Mouse (Mus musculus) MEL (cell line): Measurements from ENCODE around the gene Gm21293. TPM values are rescaled to one million over a fixed set of nuclear protein-coding genes. Genes with fewer than 3 reads are reported as not detected.
"Not testable (repeated sequence)": the region's sequence is repeated elsewhere in the genome, so short reads cannot be mapped to it uniquely, and the experiment has no call there.

Source experiments
- DNase-seq: peaks from one replicate; pipeline ENCODE4 v3.0.0; 2011; ENCODE audit warnings: low read depth, low spot score
- H3K27ac ChIP-seq: 2 replicates; pipeline ENCODE4 v1.5.1; 2012; ENCODE audit warnings: low read depth, mild to moderate bottlenecking, control low read depth, low read length, moderate library complexity; ENCODE audit not compliant: control insufficient read depth
- H3K27me3 ChIP-seq, 2 experiments: fragments of 150-350 bp in 1 of 2; sonication (generic) in 1 of 2; 2 replicates each; pipeline ENCODE4 v1.6.1; 2012; ENCODE audit warnings: low read length in 2 of 2, mild to moderate bottlenecking in 2 of 2, improper control_type of control experiment in 1 of 2, moderate library complexity in 1 of 2; ENCODE audit not compliant: insufficient read depth in 2 of 2, control insufficient read depth in 1 of 2
- H3K36me3 ChIP-seq, 2 experiments: 2 replicates each; pipeline ENCODE4 v1.6.1; 2012 to 2014; ENCODE audit warnings: low read length in 2 of 2, improper control_type of control experiment in 1 of 2, inconsistent platforms in 1 of 2, mild to moderate bottlenecking in 1 of 2; ENCODE audit not compliant: insufficient read depth in 2 of 2, control insufficient read depth in 1 of 2
- H3K4me1 ChIP-seq, 2 experiments: fragments of 150-350 bp in 1 of 2; sonication (generic) in 1 of 2; 2 replicates each; pipeline ENCODE4 v1.6.1; 2012; ENCODE audit warnings: low read length in 2 of 2, improper control_type of control experiment in 1 of 2, mild to moderate bottlenecking in 1 of 2; ENCODE audit not compliant: insufficient read depth in 2 of 2, control insufficient read depth in 1 of 2
- H3K4me3 ChIP-seq, 2 experiments: fragments of 150-350 bp in 1 of 2; sonication (generic) in 1 of 2; 2 replicates each; pipeline ENCODE4 v1.5.1; 2012; ENCODE audit warnings: low read depth in 2 of 2, low read length in 2 of 2, mild to moderate bottlenecking in 2 of 2, moderate library complexity in 2 of 2, control low read depth in 1 of 2, improper control_type of control experiment in 1 of 2; ENCODE audit not compliant: control insufficient read depth in 1 of 2, insufficient read depth in 1 of 2
- H3K79me2 ChIP-seq: 2 replicates; pipeline ENCODE4 v1.6.1; 2012; ENCODE audit warnings: mild to moderate bottlenecking, low read length, moderate library complexity; ENCODE audit not compliant: control insufficient read depth, poor library complexity, insufficient read depth
- H3K9ac ChIP-seq: 2 replicates; pipeline ENCODE4 v1.6.1; 2012; ENCODE audit warnings: low read depth, mild to moderate bottlenecking, control low read depth, low read length, moderate library complexity; ENCODE audit not compliant: control insufficient read depth, poor library complexity, severe bottlenecking
- H3K9me3 ChIP-seq: fragments of 150-350 bp; sonication (generic); replicated peaks from 2 replicates; pipeline ENCODE4 v1.6.1; 2012; ENCODE audit warnings: mild to moderate bottlenecking, low read length, improper control_type of control experiment, moderate library complexity; ENCODE audit not compliant: insufficient read depth
- CHD1 ChIP-seq: IDR thresholded peaks from 2 replicates; pipeline ENCODE4 v1.6.1; 2012; ENCODE audit warnings: low read depth, mild to moderate bottlenecking, inconsistent platforms, low read length, improper control_type of control experiment
- CTCF ChIP-seq, 3 experiments: IDR thresholded peaks in 2 of 3; conservative IDR thresholded peaks in 1 of 3; 2 replicates each; pipeline ENCODE4 v1.5.1; 2011 to 2012; ENCODE audit warnings: low read length in 3 of 3, low read depth in 2 of 3, mild to moderate bottlenecking in 2 of 3, improper control_type of control experiment in 1 of 3, inconsistent platforms in 1 of 3, mixed read lengths in 1 of 3, moderate library complexity in 1 of 3; ENCODE audit not compliant: control insufficient read depth in 1 of 3, insufficient read depth in 1 of 3, poor library complexity in 1 of 3, severe bottlenecking in 1 of 3
- EP300 ChIP-seq, 2 experiments: IDR thresholded peaks; 2 replicates each; pipeline ENCODE4 v1.6.1; 2011; ENCODE audit warnings: improper control_type of control experiment in 2 of 2, low read length in 2 of 2, low read depth in 1 of 2, mild to moderate bottlenecking in 1 of 2
- GABPA ChIP-seq: IDR thresholded peaks from 2 replicates; pipeline ENCODE4 v1.6.1; 2012; ENCODE audit warnings: low read depth, mild to moderate bottlenecking, inconsistent platforms, low read length, improper control_type of control experiment, moderate library complexity
- JUND ChIP-seq: IDR thresholded peaks from 2 replicates; pipeline ENCODE4 v1.6.1; 2011; ENCODE audit warnings: low read depth, mild to moderate bottlenecking, improper control_type of control experiment, low read length
- KAT2A ChIP-seq: conservative IDR thresholded peaks from 2 replicates; pipeline ENCODE4 v1.6.1; 2012; ENCODE audit warnings: low read depth, low read length, improper control_type of control experiment, inconsistent platforms
- MEF2A ChIP-seq: IDR thresholded peaks from 2 replicates; pipeline ENCODE4 v1.6.1; 2014; ENCODE audit warnings: low read depth, mild to moderate bottlenecking, inconsistent platforms, low read length, improper control_type of control experiment; ENCODE audit not compliant: poor library complexity, insufficient replicate concordance, severe bottlenecking; ENCODE audit errors: extremely low read depth
- MYB ChIP-seq: IDR thresholded peaks from 2 replicates; pipeline ENCODE4 v1.6.1; 2011; ENCODE audit warnings: mild to moderate bottlenecking, low read depth, low read length, improper control_type of control experiment
- POLR2AphosphoS2 ChIP-seq: IDR thresholded peaks from 2 replicates; pipeline ENCODE4 v1.6.1; 2011; ENCODE audit warnings: low read length, improper control_type of control experiment
- POLR2AphosphoS5 ChIP-seq: IDR thresholded peaks from 2 replicates; pipeline ENCODE4 v1.6.1; 2012; ENCODE audit warnings: low read depth, borderline replicate concordance, mild to moderate bottlenecking, inconsistent platforms, low read length, moderate library complexity, mixed read lengths
- SMC3 ChIP-seq: IDR thresholded peaks from 2 replicates; pipeline ENCODE4 v1.6.1; 2011; ENCODE audit warnings: low read depth, low read length, improper control_type of control experiment
- ZKSCAN1 ChIP-seq: IDR thresholded peaks from 2 replicates; pipeline ENCODE4 v1.6.1; 2012; ENCODE audit warnings: low read depth, mild to moderate bottlenecking, inconsistent platforms, low read length, improper control_type of control experiment, moderate library complexity
- ZNF384 ChIP-seq: IDR thresholded peaks from 2 replicates; pipeline ENCODE4 v1.6.1; 2012; ENCODE audit warnings: low read depth, mild to moderate bottlenecking, inconsistent platforms, low read length, improper control_type of control experiment
- polyA plus RNA-seq, 2 experiments: library from polyadenylated mRNA; stranded (reverse) in 1 of 2; unstranded in 1 of 2; fragments of >175 nt in 1 of 2; fragments of >200 nt in 1 of 2; gene quantifications; 2 replicates each; pipeline versions ENCODE4 v1.2.1 to v1.2.4; 2012; ENCODE audit warnings: low replicate concordance in 2 of 2, low read depth in 1 of 2; ENCODE audit not compliant: insufficient read length in 2 of 2, insufficient read depth in 1 of 2, missing spikeins in 1 of 2
- total RNA-seq: library from RNA; depleted of rRNA; stranded (reverse); fragments of 300-350 nt; gene quantifications from 2 replicates; pipeline ENCODE4 v1.2.3, GENCODE M21; 2012; rRNA removed

Gm21293 gene
- total RNA-seq (not detected in 2 replicates), polyA plus RNA-seq (not detected)

DNA sequence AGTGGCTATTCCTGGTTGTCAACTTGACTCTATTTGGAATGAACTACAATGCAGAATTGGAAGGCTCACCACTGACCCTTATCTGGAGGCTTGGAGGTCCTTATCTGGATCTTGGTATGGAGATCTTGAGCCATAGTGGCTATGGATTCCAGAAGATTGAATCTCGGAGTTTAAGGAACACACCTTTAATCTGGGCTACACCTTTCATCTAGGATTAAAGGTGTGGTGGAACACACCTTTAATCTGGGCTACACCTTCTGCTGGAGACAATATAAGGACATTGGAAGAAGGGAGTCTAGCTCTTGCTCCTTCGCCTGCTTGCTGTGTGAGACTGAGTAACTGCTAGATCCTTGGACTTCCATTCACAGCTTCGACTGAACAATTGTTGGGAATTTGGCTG, at the start of gene Gm21293:
Gene Gm21293, plus strand, starts transcription at position 301 of the 400 bp plus-strand sequence.
- H3K79me2 ChIP-seq, H3K9ac ChIP-seq, H3K27ac ChIP-seq, H3K4me1 ChIP-seq, DNase-seq, H3K9me3 ChIP-seq, H3K27me3 ChIP-seq, H3K4me3 ChIP-seq, H3K36me3 ChIP-seq: not testable (repeated sequence)

DNA sequence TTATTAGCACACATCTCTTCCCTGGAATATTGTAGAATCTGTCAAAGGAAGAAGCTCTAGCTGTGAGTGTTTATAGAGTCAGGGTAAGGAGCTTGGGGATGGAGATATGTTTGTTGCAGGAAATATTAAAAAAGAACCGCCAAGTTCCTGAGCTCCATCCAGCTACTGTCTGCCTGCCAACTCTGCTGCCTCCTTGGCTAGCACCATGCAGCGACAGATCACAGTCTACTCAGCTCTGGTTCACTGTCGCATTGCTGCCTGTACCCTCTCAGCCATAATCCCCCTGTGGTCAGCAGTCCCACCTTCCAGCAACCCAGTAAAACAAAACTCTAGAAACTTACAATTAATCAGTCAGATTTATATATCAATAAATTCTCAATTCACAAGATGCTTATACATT, 32.7 kb upstream of the Gm21293 start:
- no peaks in the 10 kb centered on the region for H3K4me1 ChIP-seq
- H3K36me3 ChIP-seq = no peaks in the 10 kb centered on the region
- H3K4me3 ChIP-seq = no peak overlapping the region
- H3K27ac ChIP-seq = no peak overlapping the region
- H3K9me3 ChIP-seq = no peaks in the 10 kb centered on the region
- TF ChIP-seq POLR2AphosphoS5 = no peak
- TF ChIP-seq SMC3 = no peak
- H3K27me3 ChIP-seq = no peaks in the 10 kb centered on the region
- no peak for DNase-seq
- H3K9ac ChIP-seq = no peak overlapping the region
- H3K79me2 ChIP-seq = no peaks in the 10 kb centered on the region

DNA sequence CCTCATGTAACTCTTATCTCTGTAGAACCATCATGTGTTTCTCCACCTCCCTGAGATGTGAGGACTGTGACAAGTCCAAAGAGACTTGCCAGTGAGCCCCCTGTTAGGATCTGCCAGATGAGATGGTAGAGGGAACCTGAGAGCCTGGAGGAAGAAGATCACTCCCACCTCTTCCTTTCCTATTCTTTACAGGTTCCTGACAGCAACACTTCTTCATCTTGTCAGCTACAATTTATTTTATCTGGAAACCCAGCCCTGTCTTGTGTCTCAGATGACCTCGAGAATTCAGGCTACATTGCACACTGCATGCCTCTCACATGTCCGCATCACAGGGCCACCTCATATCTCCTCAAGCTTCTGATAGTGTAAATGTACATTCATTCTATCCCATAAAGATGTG, 24.5 kb upstream of the Gm21293 start:
- TF ChIP-seq POLR2AphosphoS2 (no peak), EP300 (IDR thresholded peaks at IDR 0.05; ENCODE audit: low read depth in 1 of 2, low read length in 2 of 2) (no peak), MYB (no peak), ZNF384 (no peak), GABPA (no peak), MEF2A (no peak), JUND (no peak), CTCF (IDR thresholded peaks at IDR 0.05 in 2 of 3, conservative IDR thresholded peaks at IDR 0.05 in 1 of 3; ENCODE audit: control insufficient read depth in 1 of 3, insufficient read depth in 1 of 3, low read depth in 2 of 3, low read length in 3 of 3, poor library complexity in 1 of 3, severe bottlenecking in 1 of 3) (no peak), ZKSCAN1 (no peak), KAT2A (no peak), CHD1 (no peak)
- Histone ChIP-seq H3K4me3 (no peak overlapping the region), H3K79me2 (no peaks in the 10 kb centered on the region), H3K27ac (no peak overlapping the region), H3K9me3 (no peaks in the 10 kb centered on the region), H3K9ac (no peak overlapping the region), H3K4me1 (no peaks in the 10 kb centered on the region), H3K27me3 (no peaks in the 10 kb centered on the region), H3K36me3 (no peaks in the 10 kb centered on the region)
- no peak for DNase-seq

DNA sequence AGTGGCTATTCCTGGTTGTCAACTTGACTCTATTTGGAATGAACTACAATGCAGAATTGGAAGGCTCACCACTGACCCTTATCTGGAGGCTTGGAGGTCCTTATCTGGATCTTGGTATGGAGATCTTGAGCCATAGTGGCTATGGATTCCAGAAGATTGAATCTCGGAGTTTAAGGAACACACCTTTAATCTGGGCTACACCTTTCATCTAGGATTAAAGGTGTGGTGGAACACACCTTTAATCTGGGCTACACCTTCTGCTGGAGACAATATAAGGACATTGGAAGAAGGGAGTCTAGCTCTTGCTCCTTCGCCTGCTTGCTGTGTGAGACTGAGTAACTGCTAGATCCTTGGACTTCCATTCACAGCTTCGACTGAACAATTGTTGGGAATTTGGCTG, 8.4 kb downstream of the Gm21293 start, which contains the start of gene Gm6763:
Gene Gm6763, plus strand, starts transcription at position 301 of the 400 bp plus-strand sequence.
- not testable (repeated sequence) for H3K27me3 ChIP-seq, H3K9me3 ChIP-seq, H3K36me3 ChIP-seq, H3K4me3 ChIP-seq, H3K9ac ChIP-seq, H3K79me2 ChIP-seq, H3K27ac ChIP-seq, H3K4me1 ChIP-seq, DNase-seq

DNA sequence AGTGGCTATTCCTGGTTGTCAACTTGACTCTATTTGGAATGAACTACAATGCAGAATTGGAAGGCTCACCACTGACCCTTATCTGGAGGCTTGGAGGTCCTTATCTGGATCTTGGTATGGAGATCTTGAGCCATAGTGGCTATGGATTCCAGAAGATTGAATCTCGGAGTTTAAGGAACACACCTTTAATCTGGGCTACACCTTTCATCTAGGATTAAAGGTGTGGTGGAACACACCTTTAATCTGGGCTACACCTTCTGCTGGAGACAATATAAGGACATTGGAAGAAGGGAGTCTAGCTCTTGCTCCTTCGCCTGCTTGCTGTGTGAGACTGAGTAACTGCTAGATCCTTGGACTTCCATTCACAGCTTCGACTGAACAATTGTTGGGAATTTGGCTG, 16.9 kb downstream of the Gm21293 start, which contains the start of gene Gm8764:
Gene Gm8764, plus strand, starts transcription at position 301 of the 400 bp plus-strand sequence.
- not testable (repeated sequence) for H3K9ac ChIP-seq, H3K4me1 ChIP-seq, H3K27me3 ChIP-seq, H3K79me2 ChIP-seq, H3K9me3 ChIP-seq, H3K36me3 ChIP-seq, DNase-seq, H3K4me3 ChIP-seq, H3K27ac ChIP-seq
